Mouse (Mus musculus) midbrain, postnatal 0 days (tissue): ENCODE measurements around the gene Rnf5. TPM values are rescaled to one million over a fixed set of nuclear protein-coding genes. Genes with fewer than 3 reads are reported as not detected.

ENCODE experiments used
- ATAC-seq: fragments of 200-750 bp; cut with Nextera tagmentation; 2 replicates; pipeline ENCODE4 v1.8.0; 2017; ENCODE audit warnings: moderate number of reproducible peaks, mild to moderate bottlenecking, moderate TSS enrichment, moderate library complexity; ENCODE audit not compliant: low FRiP score
- DNase-seq: peaks from one replicate; pipeline ENCODE4 v3.0.0-alpha.2; 2015; ENCODE audit warnings: low spot score
- H3K27ac ChIP-seq: fragments of 300-500 bp; sonication (generic); 2 replicates; pipeline ENCODE4 v1.5.1; 2014; ENCODE audit warnings: low read depth, mild to moderate bottlenecking, low read length, mixed read lengths
- H3K27me3 ChIP-seq: fragments of 300-500 bp; sonication (generic); 2 replicates; pipeline ENCODE4 v1.6.1; 2014; ENCODE audit warnings: low read length, control low read depth, mixed read lengths; ENCODE audit not compliant: insufficient read depth
- H3K36me3 ChIP-seq: fragments of 300-500 bp; sonication (generic); 2 replicates; pipeline ENCODE4 v1.6.1; 2014; ENCODE audit warnings: low read length, control low read depth, mixed read lengths; ENCODE audit not compliant: insufficient read depth
- H3K4me1 ChIP-seq: fragments of 300-500 bp; sonication (generic); 2 replicates; pipeline ENCODE4 v1.6.1; 2014; ENCODE audit warnings: mild to moderate bottlenecking, control low read depth, antibody characterized with exemption, low read length, mixed read lengths; ENCODE audit not compliant: insufficient read depth
- H3K4me2 ChIP-seq: fragments of 300-500 bp; sonication (generic); 2 replicates; pipeline ENCODE4 v1.6.1; 2014; ENCODE audit warnings: low read depth, mild to moderate bottlenecking, low read length, mixed read lengths; ENCODE audit not compliant: poor library complexity, severe bottlenecking
- H3K4me3 ChIP-seq: fragments of 300-500 bp; sonication (generic); 2 replicates; pipeline ENCODE4 v1.5.1; 2014; ENCODE audit warnings: low read depth, mild to moderate bottlenecking, low read length, moderate library complexity
- H3K9ac ChIP-seq: fragments of 300-500 bp; sonication (generic); replicated peaks from 2 replicates; pipeline ENCODE4 v1.6.1; 2014; ENCODE audit warnings: mild to moderate bottlenecking, low read length, moderate library complexity, mixed read lengths; ENCODE audit not compliant: poor library complexity, severe bottlenecking
- H3K9me3 ChIP-seq: fragments of 300-500 bp; sonication (generic); 2 replicates; pipeline ENCODE4 v1.6.1; 2016; ENCODE audit warnings: low read length, control low read depth
- CTCF ChIP-seq: IDR thresholded peaks from 2 replicates; pipeline ENCODE4 v1.5.1; 2016; ENCODE audit warnings: antibody characterized with exemption, mild to moderate bottlenecking
- WGBS: fragments of 180-500 bp; shearing (Covaris S2); extraction: QIAGEN DNeasy Blood & Tissue Kit; methylation state at CpG from one replicate; pipeline ENCODE4 v1.1.7; 2014; 5-methylcytosine and 5-hydroxymethylcytosine counted together
- polyA plus RNA-seq: library from polyadenylated mRNA; unstranded; fragments of >200 nt; fragmentation: Nextera tagmentation; extraction: Ambion mirVana; gene quantifications from 2 replicates; pipeline ENCODE4 v1.2.1, GENCODE M21; 2015
- total RNA-seq: library from RNA; depleted of rRNA; stranded (reverse); fragments of >200 nt; gene quantifications from 2 replicates; pipeline ENCODE4 v1.2.3, GENCODE M21; 2014

The Rnf5 gene
- total and polyA plus RNA-seq, 2 experiments from 2014 or later, result 59.0 to 236 TPM

- Histone ChIP-seq H3K9ac (no peak within 1 kb of the TSS), H3K27ac (no peak within 1 kb of the TSS), H3K9me3 (no peaks in the 10 kb centered on the region), H3K4me2 (no peak within 1 kb of the TSS), H3K27me3 (no peaks in the 10 kb centered on the region), H3K4me3 (no peak within 1 kb of the TSS), H3K4me1 (peaks cover 10% of the 10 kb centered on the region; the same call in 1 of the 2 replicates), H3K36me3 (peaks cover 22% of the 10 kb centered on the region)
- no peak for TF ChIP-seq CTCF
- WGBS, result 16% methylated on average over 6 of the region's 6 CpGs
- ATAC-seq (no peak), DNase-seq (no peak)
Measured at GRCm38 (mm10) chr17:34597566-34598095, 5.9 kb downstream of the Rnf5 start, which contains the start of gene Ager. Gene Ager, plus strand, starts transcription at chr17:34597862.

GRCm38 (mm10) chr17:34596098-34596497, 7.4 kb downstream of the Rnf5 start:
- H3K9me3 ChIP-seq, result no peaks in the 10 kb centered on the region
- no peak for ATAC-seq
- H3K9ac ChIP-seq, result no peak overlapping the region
- DNase-seq, result no peak
- H3K4me3 ChIP-seq, result no peak overlapping the region
- peaks cover 16% of the 10 kb centered on the region for H3K4me1 ChIP-seq
- no peak for TF ChIP-seq CTCF
- H3K4me2 ChIP-seq, result no peak overlapping the region
- peaks cover 22% of the 10 kb centered on the region for H3K36me3 ChIP-seq
- no peak overlapping the region for H3K27ac ChIP-seq
- WGBS, result 83% methylated on average over 8 of the region's 8 CpGs
- no peaks in the 10 kb centered on the region for H3K27me3 ChIP-seq

GRCm38 (mm10) chr17:34593752-34594525, 9.6 kb downstream of the Rnf5 start:
- WGBS, result 44% methylated on average over 34 of the region's 34 CpGs
- Histone ChIP-seq H3K27me3 (no peaks in the 10 kb centered on the region), H3K36me3 (peaks cover 15% of the 10 kb centered on the region), H3K4me2 (peak overlapping the region; percentile 97), H3K9me3 (no peaks in the 10 kb centered on the region), H3K4me1 (peaks cover 20% of the 10 kb centered on the region), H3K4me3 (peak overlapping the region; percentile 76), H3K27ac (peak overlapping the region; percentile 98), H3K9ac (peak overlapping the region; percentile 92)
- TF ChIP-seq CTCF, result peak; percentile 24; the same call in 1 of the 2 replicates
- no peak for ATAC-seq
- DNase-seq, result peak; percentile 27

GRCm38 (mm10) chr17:34592581-34593549, 10.6 kb downstream of the Rnf5 start:
- Histone ChIP-seq H3K9me3 (no peaks in the 10 kb centered on the region), H3K4me2 (peak overlapping the region; percentile 97), H3K4me1 (peaks cover 27% of the 10 kb centered on the region), H3K36me3 (peaks cover 15% of the 10 kb centered on the region), H3K27ac (peak overlapping the region; percentile 98), H3K27me3 (no peaks in the 10 kb centered on the region), H3K4me3 (peak overlapping the region; percentile 76), H3K9ac (peak overlapping the region; percentile 92)
- DNase-seq, result peak; percentile 35
- 2% methylated on average over 31 of the region's 32 CpGs for WGBS
- ATAC-seq, result peak; percentile 29
- no peak for TF ChIP-seq CTCF

GRCm38 (mm10) chr17:34591994-34592375, 11.5 kb downstream of the Rnf5 start:
- peaks cover 15% of the 10 kb centered on the region for H3K36me3 ChIP-seq
- peaks cover 28% of the 10 kb centered on the region for H3K4me1 ChIP-seq
- no peak for TF ChIP-seq CTCF
- peak overlapping the region; percentile 76 for H3K4me3 ChIP-seq
- ATAC-seq, result peak; percentile 41
- no peaks in the 10 kb centered on the region for H3K27me3 ChIP-seq
- no peaks in the 10 kb centered on the region for H3K9me3 ChIP-seq
- H3K4me2 ChIP-seq, result peak overlapping the region; percentile 97
- peak overlapping the region; percentile 92 for H3K9ac ChIP-seq
- WGBS, result 3% methylated on average over 23 of the region's 35 CpGs
- DNase-seq, result peak; percentile 89
- H3K27ac ChIP-seq, result peak overlapping the region; percentile 98
